Mouse (Mus musculus) v-Abl transformed pro-B cells (cell line): ENCODE measurements around the gene B3gat3.

Source experiments
- in situ Hi-C, 2 experiments: fragments of 400-800 bp; cut with MboI; formaldehyde crosslinking; loops; one replicate each; pipeline ENCODE4 v1.15.1; 2025; ENCODE audit not compliant: unreplicated experiment in 2 of 2

B3gat3 gene

DNA sequence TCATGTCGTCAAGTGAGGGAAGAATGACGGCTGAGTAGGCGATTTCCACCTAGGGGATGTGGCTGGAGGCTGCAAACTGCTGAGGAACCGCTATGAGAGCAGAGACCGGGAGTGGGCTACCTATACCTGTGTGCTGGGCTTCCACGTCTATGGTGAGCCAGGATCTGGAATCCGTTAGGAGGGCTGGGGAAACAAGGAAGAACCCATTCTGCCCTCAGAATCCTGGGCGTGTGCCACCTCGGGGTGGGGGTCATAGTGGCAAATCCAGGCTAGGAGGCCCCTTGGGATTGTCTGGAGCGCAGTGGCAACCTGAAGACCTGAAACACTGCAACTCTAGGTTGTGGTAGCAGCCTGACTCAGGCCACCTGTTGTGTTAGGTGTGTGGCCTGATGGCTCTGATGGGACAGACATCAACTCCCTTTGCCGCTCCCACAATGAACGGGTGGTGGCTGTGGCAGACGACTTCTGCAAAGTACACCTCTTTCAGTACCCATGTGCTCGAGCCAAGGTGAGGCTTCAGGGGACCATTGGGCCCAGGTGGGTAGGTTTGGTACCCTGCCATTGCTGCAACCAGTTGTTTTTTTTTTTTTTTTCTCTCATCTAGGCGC is 20.5 kb downstream of the B3gat3 start:
- in situ Hi-C loops: loop anchor here in 1 of 2 experiments (25.0 kb wide), 1 partner anchor 203 kb away; the partner anchor contains the start of genes 1700092M07Rik, Stx5a and Wdr74

GRCm38 (mm10) chr19:8941136-8941514 is 21.0 kb downstream of the B3gat3 start:
- in situ Hi-C loops: loop anchor here in 1 of 2 experiments (25.0 kb wide), 1 partner anchor 204 kb away; the partner anchor contains the start of genes 1700092M07Rik, Stx5a and Wdr74

DNA sequence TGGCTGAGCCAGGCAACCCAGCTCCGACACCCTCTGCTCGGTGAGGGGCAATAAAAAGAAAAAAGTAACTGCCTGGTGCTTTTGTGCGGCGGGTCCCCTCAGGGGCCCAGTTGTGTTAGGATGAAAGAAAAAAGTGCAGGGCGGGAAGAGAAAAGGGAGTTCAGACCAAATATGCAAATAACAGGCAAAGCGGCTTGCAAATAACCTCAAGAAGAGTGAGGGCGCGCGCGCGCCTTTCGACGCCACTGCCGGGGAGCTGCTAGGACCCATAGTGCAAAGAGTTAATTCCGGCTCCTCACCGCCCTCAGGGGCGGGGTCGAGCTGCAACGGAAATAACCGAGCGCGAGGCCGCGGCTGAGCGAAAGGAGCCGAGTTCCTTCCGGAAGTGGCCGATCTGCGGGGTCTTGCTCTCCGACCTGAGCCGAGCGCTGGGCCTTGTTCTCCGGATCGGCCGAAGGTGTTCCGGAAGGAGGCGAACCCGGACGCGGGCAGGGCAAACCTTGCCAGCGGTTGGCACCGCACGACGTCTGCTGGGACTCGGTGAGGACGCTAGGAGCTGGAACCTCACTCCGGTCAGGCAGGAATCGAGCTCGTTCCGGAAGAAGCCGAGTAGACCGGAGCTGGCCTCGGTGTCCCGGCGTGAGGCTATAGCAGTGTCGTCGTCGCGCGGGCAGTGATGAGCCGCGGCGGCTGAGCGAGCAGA is 21.5 kb downstream of the B3gat3 start, which contains the start of gene Mta2:
Mta2 (plus strand) TSS at position 361 of the 703 bp plus-strand sequence.
- in situ Hi-C loops: loop anchor here in 1 of 2 experiments (25.0 kb wide), 1 partner anchor 204 kb away; the partner anchor contains the start of genes 1700092M07Rik, Stx5a and Wdr74

- in situ Hi-C loops: loop anchor here in 1 of 2 experiments (25.0 kb wide), 1 partner anchor 205 kb away; the partner anchor contains the start of genes 1700092M07Rik, Stx5a and Wdr74
These were observed 22.2 kb downstream of the B3gat3 start for GRCm38 (mm10) chr19:8942276-8942964.

DNA sequence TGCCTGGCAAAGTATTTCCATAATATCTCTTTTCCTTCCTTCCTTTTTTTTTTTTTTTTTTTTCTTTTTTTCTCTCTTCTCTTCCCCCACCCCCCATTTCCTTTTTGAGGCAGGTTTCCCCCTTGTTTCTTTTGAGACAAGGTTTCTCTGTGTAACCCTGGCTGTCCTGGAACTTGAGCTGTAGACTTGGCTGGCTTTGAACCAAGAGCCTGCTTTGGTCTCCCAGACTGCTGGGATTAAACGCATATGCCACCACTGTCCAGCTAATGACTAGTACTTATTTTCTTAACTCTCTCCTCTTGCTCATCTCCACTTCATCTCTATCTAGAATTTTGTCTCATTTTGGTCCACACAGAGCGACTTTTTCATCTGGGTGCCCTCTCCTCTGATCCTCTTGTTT is 22.9 kb downstream of the B3gat3 start:
- in situ Hi-C loops: loop anchor here in 1 of 2 experiments (25.0 kb wide), 1 partner anchor 206 kb away; the partner anchor contains the start of genes 1700092M07Rik, Stx5a and Wdr74

DNA sequence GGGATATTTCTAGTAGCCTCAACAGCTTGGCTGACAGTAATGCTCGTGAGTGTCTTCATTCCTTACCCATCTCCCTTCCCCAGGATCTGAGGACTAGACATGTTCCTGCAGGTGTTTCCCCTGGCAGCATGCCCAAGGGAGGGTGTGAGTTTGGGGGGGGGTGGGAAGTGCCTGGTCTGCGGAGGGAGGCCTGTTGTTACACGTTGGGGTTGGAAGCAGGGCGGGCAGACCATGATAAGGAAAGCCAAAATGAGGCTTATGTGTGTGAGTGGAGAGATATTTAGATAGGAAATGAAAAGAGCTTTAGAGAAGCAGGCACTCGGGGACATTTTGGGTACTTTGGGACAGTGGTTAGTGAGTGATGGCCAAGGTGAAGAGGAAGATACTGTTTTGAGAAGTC is 23.9 kb downstream of the B3gat3 start:
- in situ Hi-C loops: loop anchor here in 1 of 2 experiments (25.0 kb wide), 1 partner anchor 207 kb away; the partner anchor contains the start of genes 1700092M07Rik, Stx5a and Wdr74

DNA sequence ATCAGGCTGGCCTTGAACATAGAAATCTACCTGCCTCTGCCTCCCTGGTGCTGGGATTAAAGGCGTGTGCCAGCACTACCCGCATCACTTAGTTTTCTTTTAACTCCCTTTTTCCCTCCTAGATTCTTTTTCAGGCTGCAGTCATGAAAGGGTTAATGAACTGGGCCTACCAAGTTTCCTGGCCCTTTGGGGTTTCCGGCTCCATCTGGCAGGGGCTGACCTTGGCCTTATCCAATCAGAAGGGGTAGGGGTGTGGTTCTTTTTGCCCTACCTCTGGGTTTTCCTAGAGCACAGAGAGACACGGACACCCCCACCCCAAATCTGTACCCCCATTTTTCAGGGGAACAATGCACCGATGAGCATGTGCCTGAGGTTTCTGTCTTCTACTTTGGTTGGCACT is 24.6 kb downstream of the B3gat3 start:
- in situ Hi-C loops: loop anchor here in 1 of 2 experiments (25.0 kb wide), 1 partner anchor 207 kb away; the partner anchor contains the start of genes 1700092M07Rik, Stx5a and Wdr74

GRCm38 (mm10) chr19:8945251-8945650 is 25.1 kb downstream of the B3gat3 start:
- in situ Hi-C loops: loop anchor here in 1 of 2 experiments (25.0 kb wide), 1 partner anchor 208 kb away; the partner anchor contains the start of genes 1700092M07Rik, Stx5a and Wdr74

DNA sequence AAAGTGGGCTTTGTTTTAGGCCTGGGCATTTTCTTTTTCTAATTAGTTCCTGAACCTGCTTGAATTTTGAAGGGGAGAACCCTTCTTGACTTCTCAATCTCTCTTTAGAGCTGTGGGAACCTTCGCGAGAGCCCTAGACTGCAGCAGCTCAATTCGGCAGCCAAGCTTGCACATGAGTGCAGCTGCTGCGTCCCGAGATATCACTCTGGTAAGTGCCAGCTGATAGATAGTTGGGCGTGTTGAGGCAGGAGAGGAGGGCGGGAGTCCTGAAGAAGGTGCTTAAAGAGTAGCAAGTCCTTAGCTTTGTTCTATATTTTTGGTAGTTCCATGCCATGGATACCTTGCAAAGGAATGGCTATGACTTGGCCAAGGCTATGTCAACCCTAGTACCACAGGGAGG is 26.8 kb downstream of the B3gat3 start:
- in situ Hi-C loops: loop anchor here in 1 of 2 experiments (25.0 kb wide), 1 partner anchor 210 kb away; the partner anchor contains the start of genes 1700092M07Rik, Stx5a and Wdr74

GRCm38 (mm10) chr19:8950190-8950589 is 30.0 kb downstream of the B3gat3 start:
- in situ Hi-C loops: loop anchor here in 1 of 2 experiments (25.0 kb wide), 1 partner anchor 88 kb away; the partner anchor contains the start of genes Lrrn4cl and Ubxn1

DNA sequence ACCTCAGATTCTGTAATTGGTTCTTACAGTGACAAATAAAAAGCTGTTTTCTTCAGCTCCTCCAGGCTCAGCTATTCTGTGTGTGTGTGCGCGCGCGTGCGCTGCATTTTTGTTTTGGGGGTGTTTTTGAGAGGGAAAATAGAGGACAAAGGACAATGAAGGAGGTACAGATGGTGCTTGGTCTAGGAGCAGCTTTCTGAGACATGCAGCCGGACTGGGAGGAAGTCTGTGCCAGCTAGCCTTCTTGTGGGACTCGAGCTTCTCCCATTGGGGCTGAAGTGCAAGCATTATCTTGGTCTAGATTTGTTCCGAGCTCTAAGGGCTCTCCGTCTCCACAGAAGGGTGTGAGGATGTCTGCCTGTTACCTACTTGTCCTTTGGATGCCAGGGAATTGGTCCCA is 32.1 kb downstream of the B3gat3 start:
- in situ Hi-C loops: loop anchor here in 1 of 2 experiments (25.0 kb wide), 1 partner anchor 90 kb away; the partner anchor contains the start of genes Lrrn4cl and Ubxn1

- in situ Hi-C loops: loop anchor here in 1 of 2 experiments (25.0 kb wide), 1 partner anchor 91 kb away; the partner anchor contains the start of genes Lrrn4cl and Ubxn1
These were observed 33.2 kb downstream of the B3gat3 start, which contains the start of gene Tut1 for GRCm38 (mm10) chr19:8953135-8954039. Gene Tut1 (plus strand): TSS chr19:8953847.

DNA sequence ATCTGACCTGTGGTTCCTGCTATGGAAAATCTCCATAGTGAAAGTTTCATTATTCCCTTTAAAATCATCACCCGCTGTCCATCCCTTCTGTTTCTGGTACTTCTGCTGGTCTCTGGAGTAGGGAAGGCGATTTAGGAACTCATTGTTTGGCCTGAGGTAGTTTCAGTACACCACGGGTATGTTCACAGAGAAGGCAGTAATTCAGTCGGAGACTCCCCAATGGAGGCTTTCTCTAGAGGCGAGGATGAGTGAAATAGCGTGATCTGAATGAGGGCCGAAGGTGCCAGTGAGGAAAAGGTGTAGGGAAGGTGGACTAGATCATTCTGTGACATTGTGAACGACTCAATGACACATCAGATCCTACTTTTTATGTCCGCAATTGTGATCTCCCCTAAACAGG is 34.0 kb downstream of the B3gat3 start:
- in situ Hi-C loops: loop anchor here in 1 of 2 experiments (25.0 kb wide), 1 partner anchor 92 kb away; the partner anchor contains the start of genes Lrrn4cl and Ubxn1

DNA sequence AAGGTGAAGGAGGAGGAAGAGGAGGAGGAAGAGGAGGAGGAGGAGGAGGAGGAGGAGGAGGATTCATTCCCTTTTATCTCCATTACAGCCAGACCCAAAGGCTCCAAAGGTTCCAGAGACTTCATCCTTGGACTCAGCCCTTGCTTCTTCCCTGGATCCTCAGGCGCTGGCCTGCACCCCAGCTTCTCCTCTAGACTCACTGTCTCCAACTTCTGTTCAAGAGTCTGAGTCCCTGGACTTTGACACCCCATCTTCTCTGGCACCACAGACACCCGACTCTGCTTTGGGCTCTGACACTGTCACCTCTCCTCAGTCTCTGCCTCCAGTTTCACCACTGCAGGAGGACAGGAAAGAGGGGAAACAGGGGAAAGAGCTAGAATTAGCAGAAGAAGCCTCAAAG is 42.1 kb downstream of the B3gat3 start:
- in situ Hi-C loops: loop anchor here (5.0 to 25.0 kb wide), 2 partner anchors 80 to 100 kb away; partner anchors contain the start of genes Gm49403 (in 1 of the 2), Lbhd1 (in 1 of the 2), Lrrn4cl (in 1 of the 2) and Ubxn1 (in 1 of the 2)

DNA sequence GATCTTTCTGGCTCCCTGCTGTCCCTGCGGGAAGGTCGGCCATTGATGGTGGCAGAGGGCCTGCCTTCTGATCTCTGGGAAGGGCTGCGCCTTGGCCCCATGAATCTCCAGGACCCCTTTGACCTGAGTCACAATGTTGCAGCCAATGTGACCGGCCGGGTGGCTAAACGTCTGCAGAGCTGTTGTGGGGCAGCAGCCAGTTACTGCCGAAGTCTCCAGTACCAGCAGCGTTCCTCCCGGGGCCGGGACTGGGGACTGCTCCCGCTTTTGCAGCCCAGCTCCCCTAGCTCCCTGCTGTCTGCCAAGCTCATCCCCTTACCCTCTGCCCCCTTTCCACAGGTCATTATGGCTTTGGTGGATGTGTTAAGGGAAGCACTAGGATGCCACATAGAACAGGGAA is 44.9 kb downstream of the B3gat3 start:
- in situ Hi-C loops: loop anchor here in 1 of 2 experiments (25.0 kb wide), 1 partner anchor 103 kb away; the partner anchor contains the start of genes Lrrn4cl and Ubxn1

DNA sequence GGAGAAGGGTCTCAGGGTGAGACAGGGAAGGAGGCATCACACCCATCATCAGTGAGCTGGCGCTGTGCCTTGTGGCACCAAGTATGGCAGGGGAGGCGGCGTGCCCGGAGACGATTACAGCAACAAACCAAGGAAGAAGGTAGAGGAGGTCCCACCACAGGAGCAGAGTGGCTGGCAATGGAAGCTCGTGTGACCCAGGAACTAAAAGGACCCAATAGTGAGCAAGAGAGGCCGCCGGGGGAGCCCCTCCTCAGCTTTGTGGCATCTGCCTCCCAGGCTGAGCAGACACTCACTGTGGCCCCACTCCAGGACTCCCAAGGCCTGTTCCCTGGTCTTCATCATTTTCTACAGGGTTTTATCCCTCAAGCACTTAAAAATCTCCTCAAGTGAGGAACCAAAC is 45.6 kb downstream of the B3gat3 start:
- in situ Hi-C loops: loop anchor here in 1 of 2 experiments (25.0 kb wide), 1 partner anchor 103 kb away; the partner anchor contains the start of genes Lrrn4cl and Ubxn1

GRCm38 (mm10) chr19:8966198-8966589 is 46.0 kb downstream of the B3gat3 start:
- in situ Hi-C loops: loop anchor here in 1 of 2 experiments (25.0 kb wide), 1 partner anchor 104 kb away; the partner anchor contains the start of genes Lrrn4cl and Ubxn1
